Mouse (Mus musculus): ENCODE results near the gene Lyl1. TPM values are rescaled to one million over a fixed set of nuclear protein-coding genes. Genes with fewer than 3 reads are reported as not detected.

The Lyl1 gene
- polyA plus RNA-seq, 1 experiment from 2014 or later: 45.6 TPM

DNA sequence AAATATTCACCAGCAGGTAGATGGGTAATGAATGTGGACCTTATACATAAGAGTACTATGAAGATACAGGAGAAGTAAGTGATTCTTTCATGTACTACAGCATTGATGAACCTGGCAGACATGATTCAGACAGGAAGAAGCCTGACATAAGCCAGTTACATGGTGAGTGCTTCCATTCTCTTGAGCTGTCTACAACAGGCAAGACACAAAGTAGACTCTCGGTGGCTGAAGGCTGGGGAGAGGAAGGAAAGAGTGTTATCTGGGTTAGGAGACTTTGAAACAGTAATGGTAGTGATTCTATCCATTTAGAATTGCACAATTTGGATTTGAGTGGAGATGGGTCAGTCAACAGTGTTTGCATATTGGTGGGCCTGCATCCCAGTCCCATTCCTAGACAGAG is 42.3 kb upstream of the Lyl1 start:
- Histone ChIP-seq H3K4me2 (ENCODE audit: low read depth, low read length) (no peak overlapping the region), H3K4me1 (ENCODE audit: control insufficient read depth, low read depth, low read length) (peaks cover 67% of the 10 kb centered on the region), H3K36me3 (ENCODE audit: control insufficient read depth, insufficient read depth) (no peaks in the 10 kb centered on the region), H3K4me3 (ENCODE audit: low read depth, low read length) (no peak overlapping the region), H3K9me3 (replicated peaks; ENCODE audit: control insufficient read depth, low read length) (no peaks in the 10 kb centered on the region), H3K9ac (ENCODE audit: low read depth, low read length) (no peak overlapping the region), H3K27me3 (ENCODE audit: control insufficient read depth, insufficient read depth, low read depth, low read length) (peaks cover 4% of the 10 kb centered on the region), H3K27ac (ENCODE audit: low read length) (peak overlapping the region; percentile 2; the same call in 1 of the 2 replicates)
- no peak for ATAC-seq (ENCODE audit: low read depth)
- 23% methylated on average over 1 of the region's 1 CpGs for WGBS (ENCODE audit: insufficient replicate concordance)

- WGBS (ENCODE audit: insufficient replicate concordance): 2% methylated on average over 33 of the region's 33 CpGs
Observed at GRCm38 (mm10) chr8:84659936-84660818, 41.1 kb upstream of the Lyl1 start.

DNA sequence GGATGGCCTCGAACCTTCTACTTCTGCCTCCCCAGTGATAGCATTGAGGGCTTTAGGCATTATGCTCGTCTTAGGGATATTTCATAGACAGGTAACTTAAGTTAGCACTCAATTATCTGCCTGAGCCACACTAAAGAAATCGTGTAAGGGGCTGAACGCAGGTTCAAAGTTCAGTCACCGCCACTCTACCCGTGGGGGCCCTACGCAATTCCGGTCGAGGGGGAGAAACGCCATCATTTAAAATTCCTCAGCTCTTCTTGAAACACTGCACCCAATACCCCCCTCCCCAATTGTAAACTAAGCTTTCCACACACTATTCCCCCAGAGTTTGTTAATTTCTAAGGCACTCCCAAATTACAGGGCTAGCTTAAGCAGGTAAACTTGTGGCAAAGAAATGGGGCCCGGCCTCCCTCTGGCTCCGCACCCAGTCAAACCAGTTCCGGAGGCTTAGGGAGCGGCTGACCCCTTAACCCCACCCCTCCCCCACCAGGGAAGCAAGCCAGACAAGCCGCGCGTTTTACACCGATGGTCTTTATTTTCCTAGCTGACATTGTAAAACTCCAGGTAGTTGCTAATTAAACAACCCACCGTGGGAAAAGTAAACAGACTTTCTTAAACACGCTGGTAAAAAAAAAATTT is 40.3 kb upstream of the Lyl1 start:
- H3K27ac ChIP-seq (ENCODE audit: low read length): peak overlapping the region; percentile 97
- H3K4me3 ChIP-seq (ENCODE audit: low read depth, low read length): peak overlapping the region; percentile 81
- H3K9me3 ChIP-seq (replicated peaks; ENCODE audit: control insufficient read depth, low read length): no peaks in the 10 kb centered on the region
- no peaks in the 10 kb centered on the region for H3K27me3 ChIP-seq (ENCODE audit: control insufficient read depth, insufficient read depth, low read depth, low read length)
- H3K4me2 ChIP-seq (ENCODE audit: low read depth, low read length): peak overlapping the region; percentile 99
- WGBS (ENCODE audit: insufficient replicate concordance): under 1% methylated on average over 20 of the region's 20 CpGs
- H3K4me1 ChIP-seq (ENCODE audit: control insufficient read depth, low read depth, low read length): peaks cover 65% of the 10 kb centered on the region
- H3K36me3 ChIP-seq (ENCODE audit: control insufficient read depth, insufficient read depth): no peaks in the 10 kb centered on the region
- H3K9ac ChIP-seq (ENCODE audit: low read depth, low read length): peak overlapping the region; percentile 86
- no peak for ATAC-seq (ENCODE audit: low read depth)

More at GRCm38 (mm10) chr8:84659936-84660818, 41.1 kb upstream of the Lyl1 start:
- Histone ChIP-seq H3K9me3 (replicated peaks; ENCODE audit: control insufficient read depth, low read length) (no peaks in the 10 kb centered on the region), H3K4me2 (ENCODE audit: low read depth, low read length) (peak overlapping the region; percentile 99), H3K4me1 (ENCODE audit: control insufficient read depth, low read depth, low read length) (peaks cover 65% of the 10 kb centered on the region), H3K9ac (ENCODE audit: low read depth, low read length) (peak overlapping the region; percentile 86), H3K27me3 (ENCODE audit: control insufficient read depth, insufficient read depth, low read depth, low read length) (peaks cover 4% of the 10 kb centered on the region), H3K4me3 (ENCODE audit: low read depth, low read length) (peak overlapping the region; percentile 81), H3K36me3 (ENCODE audit: control insufficient read depth, insufficient read depth) (no peaks in the 10 kb centered on the region), H3K27ac (ENCODE audit: low read length) (peak overlapping the region; percentile 97)
- no peak for ATAC-seq (ENCODE audit: low read depth)

GRCm38 (mm10) chr8:84661458-84661871 is 39.8 kb upstream of the Lyl1 start:
- Histone ChIP-seq H3K9ac (ENCODE audit: low read depth, low read length) (peak overlapping the region; percentile 86), H3K9me3 (replicated peaks; ENCODE audit: control insufficient read depth, low read length) (no peaks in the 10 kb centered on the region), H3K4me3 (ENCODE audit: low read depth, low read length) (peak overlapping the region; percentile 81), H3K4me2 (ENCODE audit: low read depth, low read length) (peak overlapping the region; percentile 99), H3K4me1 (ENCODE audit: control insufficient read depth, low read depth, low read length) (peaks cover 64% of the 10 kb centered on the region), H3K27ac (ENCODE audit: low read length) (peak overlapping the region; percentile 97), H3K27me3 (ENCODE audit: control insufficient read depth, insufficient read depth, low read depth, low read length) (no peaks in the 10 kb centered on the region), H3K36me3 (ENCODE audit: control insufficient read depth, insufficient read depth) (no peaks in the 10 kb centered on the region)
- under 1% methylated on average over 24 of the region's 24 CpGs for WGBS (ENCODE audit: insufficient replicate concordance)
- peak; percentile 64 for ATAC-seq (ENCODE audit: low read depth)

DNA sequence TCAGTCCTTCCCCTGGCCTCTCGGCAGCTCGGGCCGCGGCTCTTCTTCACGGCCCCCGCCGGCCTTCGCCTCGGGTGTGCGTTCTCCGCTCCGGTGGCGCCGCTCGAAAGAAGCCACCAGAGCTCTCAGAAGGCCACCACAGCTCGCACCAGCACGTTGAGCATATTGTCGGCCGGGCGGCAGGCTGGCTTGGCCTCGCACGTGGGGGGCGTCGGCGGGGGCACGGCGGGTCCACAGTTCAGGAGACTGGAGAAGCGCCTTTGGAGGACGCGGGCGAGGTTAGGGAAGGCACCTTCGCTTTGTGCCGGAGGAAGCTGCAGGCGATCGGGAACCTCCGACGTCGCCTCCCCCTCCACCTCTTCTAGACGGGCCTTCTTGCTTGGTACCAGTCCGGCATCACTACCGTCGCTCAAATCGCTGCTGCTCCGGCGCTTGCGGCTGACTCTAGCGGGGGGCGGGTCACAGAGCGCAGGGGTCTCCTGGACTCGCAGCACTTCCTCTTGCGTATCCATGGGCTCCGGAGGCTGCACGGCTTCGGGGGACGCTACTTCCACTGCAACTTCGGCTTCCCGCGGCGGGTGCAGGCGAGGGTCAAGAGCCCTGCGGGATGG is 39.2 kb upstream of the Lyl1 start:
- Histone ChIP-seq H3K9ac (ENCODE audit: low read depth, low read length) (peak overlapping the region; percentile 86), H3K4me1 (ENCODE audit: control insufficient read depth, low read depth, low read length) (peaks cover 58% of the 10 kb centered on the region), H3K4me3 (ENCODE audit: low read depth, low read length) (peak overlapping the region; percentile 81), H3K9me3 (replicated peaks; ENCODE audit: control insufficient read depth, low read length) (no peaks in the 10 kb centered on the region), H3K4me2 (ENCODE audit: low read depth, low read length) (peak overlapping the region; percentile 99), H3K27me3 (ENCODE audit: control insufficient read depth, insufficient read depth, low read depth, low read length) (no peaks in the 10 kb centered on the region), H3K27ac (ENCODE audit: low read length) (peak overlapping the region; percentile 97), H3K36me3 (ENCODE audit: control insufficient read depth, insufficient read depth) (no peaks in the 10 kb centered on the region)
- ATAC-seq (ENCODE audit: low read depth): 0 out of 2 replicates have a peak, but pooled peaks have one; percentile 0
- WGBS (ENCODE audit: insufficient replicate concordance): under 1% methylated on average over 61 of the region's 61 CpGs

- peak within 1 kb of the TSS; percentile 81 for H3K4me3 ChIP-seq (ENCODE audit: low read depth, low read length)
- ATAC-seq (ENCODE audit: low read depth): peak; percentile 65
- peak within 1 kb of the TSS; percentile 99 for H3K4me2 ChIP-seq (ENCODE audit: low read depth, low read length)
- WGBS (ENCODE audit: insufficient replicate concordance): under 1% methylated on average over 27 of the region's 27 CpGs
- no peaks in the 10 kb centered on the region for H3K27me3 ChIP-seq (ENCODE audit: control insufficient read depth, insufficient read depth, low read depth, low read length)
- H3K9ac ChIP-seq (ENCODE audit: low read depth, low read length): peak within 1 kb of the TSS; percentile 86
- H3K4me1 ChIP-seq (ENCODE audit: control insufficient read depth, low read depth, low read length): peaks cover 53% of the 10 kb centered on the region
- no peaks in the 10 kb centered on the region for H3K9me3 ChIP-seq (replicated peaks; ENCODE audit: control insufficient read depth, low read length)
- H3K36me3 ChIP-seq (ENCODE audit: control insufficient read depth, insufficient read depth): no peaks in the 10 kb centered on the region
- H3K27ac ChIP-seq (ENCODE audit: low read length): peak within 1 kb of the TSS; percentile 97
Observed at GRCm38 (mm10) chr8:84662581-84663065, 38.6 kb upstream of the Lyl1 start, which contains the start of gene Ier2. Ier2 (minus strand) TSS chr8:84662852.

DNA sequence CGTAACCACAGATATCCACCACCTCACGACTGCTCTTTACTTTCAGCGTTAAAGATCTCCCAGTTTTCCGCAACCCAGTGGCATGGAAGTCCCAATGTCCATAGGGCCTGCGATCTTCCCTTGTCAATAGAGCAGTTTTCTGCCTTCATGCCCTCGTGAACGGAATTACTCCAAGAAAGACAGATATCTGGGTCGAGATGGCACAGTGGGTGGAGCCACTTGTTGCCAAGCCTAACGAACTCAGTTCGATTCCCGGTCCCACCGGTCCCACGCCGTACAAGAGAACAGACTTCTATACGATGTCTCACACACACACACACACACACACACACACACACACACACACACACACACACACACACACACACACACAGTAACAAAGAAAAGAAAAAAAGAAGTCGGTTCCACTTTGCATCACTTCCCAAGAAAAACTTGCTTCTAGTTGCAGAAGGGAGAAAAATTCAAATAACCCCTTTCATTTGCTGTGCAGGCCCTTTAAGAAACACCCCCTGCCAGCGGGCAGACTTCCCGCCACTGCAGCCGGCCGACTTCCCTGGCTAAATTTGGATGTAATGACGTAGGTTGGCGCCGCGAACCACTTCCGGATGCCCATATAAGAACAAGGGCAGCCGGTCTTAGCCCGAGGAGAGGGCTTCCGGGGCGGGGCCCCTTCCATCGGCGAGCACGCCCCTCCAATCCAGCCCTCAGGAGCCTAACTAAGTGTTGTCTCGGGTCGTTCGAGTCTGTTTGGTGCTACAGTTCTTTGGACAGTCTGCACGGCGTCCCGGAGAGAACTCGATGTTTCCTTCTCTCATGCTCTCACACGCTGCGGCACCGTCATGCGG is 37.6 kb upstream of the Lyl1 start:
- Histone ChIP-seq H3K9me3 (replicated peaks; ENCODE audit: control insufficient read depth, low read length) (no peaks in the 10 kb centered on the region), H3K9ac (ENCODE audit: low read depth, low read length) (peak overlapping the region; percentile 86), H3K4me3 (ENCODE audit: low read depth, low read length) (peak overlapping the region; percentile 81), H3K36me3 (ENCODE audit: control insufficient read depth, insufficient read depth) (no peaks in the 10 kb centered on the region), H3K27me3 (ENCODE audit: control insufficient read depth, insufficient read depth, low read depth, low read length) (no peaks in the 10 kb centered on the region), H3K4me2 (ENCODE audit: low read depth, low read length) (peak overlapping the region; percentile 99), H3K4me1 (ENCODE audit: control insufficient read depth, low read depth, low read length) (peaks cover 53% of the 10 kb centered on the region), H3K27ac (ENCODE audit: low read length) (peak overlapping the region; percentile 97)
- WGBS (ENCODE audit: insufficient replicate concordance): 2% methylated on average over 43 of the region's 43 CpGs
- peak; percentile 80 for ATAC-seq (ENCODE audit: low read depth)
